Mouse (Mus musculus) spleen, postnatal 36 days (tissue): ENCODE data around the gene Hcn4.
A peak's percentile ranks its signal among the peaks of the same experiment; 100 is the strongest.

ENCODE experiments used
- DNase-seq, 2 experiments: peaks; one replicate each; pipeline ENCODE4 v3.0.0; 2022; ENCODE audit warnings: low spot score in 2 of 2, mixed read lengths in 1 of 2

Gene Hcn4

DNA sequence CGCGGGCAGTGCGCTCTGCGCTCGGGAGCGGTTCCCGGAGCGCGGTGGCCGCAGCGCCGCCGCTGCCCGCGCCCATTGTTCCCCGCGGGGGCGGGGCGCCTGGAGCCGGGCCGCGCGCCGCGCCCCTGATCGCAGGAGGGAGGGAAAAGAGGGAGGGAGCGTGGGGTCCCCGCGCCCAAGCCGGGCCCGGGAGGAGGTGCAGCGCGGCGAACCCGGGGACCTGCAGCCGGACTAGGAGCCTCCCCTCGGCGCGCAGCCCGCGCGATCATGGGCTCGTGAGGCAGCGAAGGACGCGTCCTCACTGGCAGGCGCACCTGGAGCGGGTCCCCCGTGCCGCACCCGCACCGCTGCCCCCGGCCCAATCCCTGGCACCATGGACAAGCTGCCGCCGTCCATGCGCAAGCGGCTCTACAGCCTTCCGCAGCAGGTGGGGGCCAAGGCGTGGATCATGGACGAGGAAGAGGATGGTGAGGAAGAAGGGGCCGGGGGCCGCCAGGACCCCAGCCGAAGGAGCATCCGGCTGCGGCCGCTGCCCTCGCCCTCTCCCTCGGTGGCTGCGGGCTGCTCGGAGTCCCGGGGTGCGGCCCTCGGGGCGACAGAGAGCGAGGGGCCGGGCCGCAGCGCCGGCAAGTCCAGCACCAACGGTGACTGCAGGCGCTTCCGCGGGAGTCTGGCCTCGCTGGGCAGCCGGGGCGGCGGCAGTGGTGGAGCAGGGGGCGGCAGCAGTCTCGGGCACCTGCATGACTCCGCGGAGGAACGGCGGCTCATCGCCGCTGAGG is at the start of gene Hcn4:
Gene Hcn4, plus strand, starts transcription at position 274 of the 779 bp plus-strand sequence.
- DNase-seq, result no peak

GRCm38 (mm10) chr9:58774761-58775160 is 48.5 kb upstream of the Hcn4 start:
- DNase-seq, result no peak

- DNase-seq, result no peak
Measured at GRCm38 (mm10) chr9:58775363-58775762, 47.8 kb upstream of the Hcn4 start.

GRCm38 (mm10) chr9:58789476-58789875 is 33.7 kb upstream of the Hcn4 start:
- no peak for DNase-seq

- DNase-seq, result no peak
Measured at GRCm38 (mm10) chr9:58798155-58798554, 25.1 kb upstream of the Hcn4 start.

DNA sequence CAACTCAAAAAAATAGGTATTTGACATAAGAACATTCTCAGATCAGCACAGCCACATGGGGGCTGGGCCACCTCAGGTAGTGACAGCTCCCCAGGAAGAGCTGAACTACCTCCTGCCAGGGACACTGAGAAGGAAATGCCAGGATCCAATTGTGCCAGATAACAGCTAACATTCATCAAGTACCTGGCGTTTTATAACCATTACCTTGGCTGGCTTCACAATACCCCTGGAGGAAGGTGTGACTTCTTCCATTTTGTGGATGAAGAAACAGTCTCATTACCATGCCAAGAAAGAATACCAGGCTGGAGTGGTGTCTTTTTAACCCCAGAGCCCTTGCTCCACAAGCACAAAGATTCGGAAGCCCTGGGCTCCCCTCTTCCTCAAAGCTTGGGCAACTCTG is 21.8 kb upstream of the Hcn4 start:
- DNase-seq, result no peak

GRCm38 (mm10) chr9:58802294-58802693 is 20.9 kb upstream of the Hcn4 start:
- no peak for DNase-seq

- DNase-seq, result no peak
Measured at GRCm38 (mm10) chr9:58802802-58803201, 20.4 kb upstream of the Hcn4 start.

- DNase-seq, result peak; percentile 36 to 45
Measured at GRCm38 (mm10) chr9:58805601-58806318, 17.5 kb upstream of the Hcn4 start.

DNA sequence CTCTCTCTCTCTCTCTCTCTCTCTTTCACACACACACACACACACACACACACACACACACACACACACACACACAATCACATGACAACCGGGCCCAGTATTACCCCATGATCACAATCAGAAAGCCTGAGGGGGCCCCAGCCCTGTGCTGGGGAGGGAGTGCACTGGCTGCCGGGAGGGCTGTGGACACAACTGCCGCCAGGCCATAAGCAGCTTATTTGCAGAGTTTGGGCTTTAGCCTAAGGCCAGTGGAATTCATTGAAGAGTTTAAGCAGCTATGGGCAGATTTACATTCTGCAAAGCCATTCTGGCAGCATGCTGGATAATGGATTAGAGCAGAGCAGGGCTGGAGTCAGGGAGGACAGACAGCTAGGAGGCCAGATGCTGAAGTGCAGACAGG is 12.0 kb upstream of the Hcn4 start:
- no peak for DNase-seq

DNA sequence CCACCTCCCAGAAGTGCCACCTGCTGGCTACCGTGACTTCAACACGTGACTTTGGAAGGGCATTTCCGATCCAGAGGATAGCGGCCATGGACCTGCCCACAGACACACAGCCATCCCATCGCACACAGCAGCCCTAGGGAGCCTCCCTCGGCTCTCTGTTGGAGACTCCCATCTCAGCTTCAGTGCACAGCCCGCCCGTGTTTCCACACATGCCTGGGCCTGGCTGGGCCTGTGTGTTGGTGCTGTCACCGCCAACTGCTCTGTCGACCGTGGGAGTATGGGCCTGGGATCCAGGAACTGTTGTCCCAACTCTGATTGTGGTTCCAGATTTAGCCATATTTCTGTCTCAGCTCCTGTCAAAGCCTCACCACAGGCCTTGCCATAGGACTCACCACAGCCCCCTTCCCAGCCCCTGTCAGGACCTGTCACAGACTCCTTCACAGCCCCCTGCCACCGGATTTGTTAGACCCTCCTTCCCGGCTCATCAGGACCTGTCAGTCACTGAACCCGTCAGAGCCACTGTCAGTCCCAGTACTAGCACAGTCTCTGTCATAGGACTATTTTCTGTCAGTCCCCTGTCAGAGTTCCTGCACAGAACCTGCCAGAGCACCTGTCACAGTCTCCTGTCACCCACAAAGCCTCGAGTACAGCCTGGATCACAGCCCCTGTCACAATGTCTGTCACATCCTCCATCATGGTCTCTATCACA is 7.5 kb upstream of the Hcn4 start:
- DNase-seq, result no peak

- DNase-seq, result no peak
Measured at GRCm38 (mm10) chr9:58816458-58816857, 6.8 kb upstream of the Hcn4 start.

DNA sequence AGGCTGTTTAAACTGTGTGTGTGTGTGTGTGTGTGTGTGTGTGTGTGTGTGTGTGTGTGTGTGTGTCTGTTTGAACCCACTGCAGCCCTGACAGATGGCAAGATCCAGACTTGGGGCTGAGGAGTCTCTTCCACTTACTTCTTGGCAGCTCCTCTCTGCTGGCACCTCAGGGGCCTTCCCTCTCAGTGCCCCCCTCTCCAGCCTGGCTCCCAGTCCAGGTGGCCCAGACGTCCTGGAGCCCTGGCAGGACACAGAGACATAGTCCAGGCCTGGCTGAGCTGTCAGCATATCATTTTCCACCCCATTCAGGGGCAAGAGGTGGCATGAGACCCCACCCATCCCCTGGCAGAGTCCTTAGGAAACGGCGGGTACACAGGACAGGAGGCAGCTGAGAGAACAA is 5.5 kb upstream of the Hcn4 start:
- DNase-seq, result no peak

DNA sequence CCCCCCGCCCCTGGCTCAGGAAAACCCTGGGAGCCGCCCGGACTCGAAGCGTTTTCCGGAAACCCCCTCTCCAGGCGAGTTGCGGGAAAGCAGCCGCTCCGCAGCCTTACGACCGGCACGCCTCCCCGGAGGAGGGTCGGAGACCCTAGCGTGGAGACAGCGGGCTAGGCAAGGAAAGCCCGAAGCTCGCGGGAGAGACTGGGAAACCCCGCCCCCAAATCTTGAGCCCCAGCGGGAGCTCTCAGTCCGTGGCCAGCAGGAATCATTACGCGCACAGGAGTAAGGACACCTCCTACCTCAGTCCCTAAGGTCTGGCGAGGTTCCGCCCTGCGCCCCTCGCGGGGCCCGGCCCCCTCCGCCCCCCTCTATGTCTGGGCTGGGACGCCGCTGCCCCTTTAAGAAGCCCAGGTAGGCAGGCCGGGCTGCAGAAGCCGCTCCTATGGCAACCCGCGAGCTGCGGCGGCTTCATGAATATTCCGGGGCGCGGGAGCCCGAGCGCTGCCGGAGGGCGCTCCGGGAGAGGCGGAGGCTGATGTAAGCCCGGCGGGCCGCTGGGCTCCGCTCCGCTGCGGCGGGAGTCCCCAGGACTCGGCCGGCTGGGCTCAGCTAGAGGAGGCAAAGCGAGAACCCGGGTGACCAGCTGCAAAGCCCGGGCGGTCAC is 651 bp upstream of the Hcn4 start:
- DNase-seq, result no peak

- no peak for DNase-seq
Measured at GRCm38 (mm10) chr9:58823918-58824215, 655 bp downstream of the Hcn4 start.

- DNase-seq, result no peak
Measured at GRCm38 (mm10) chr9:58829627-58830026, 6.4 kb downstream of the Hcn4 start.

- no peak for DNase-seq
Measured at GRCm38 (mm10) chr9:58832939-58833338, 9.7 kb downstream of the Hcn4 start.

DNA sequence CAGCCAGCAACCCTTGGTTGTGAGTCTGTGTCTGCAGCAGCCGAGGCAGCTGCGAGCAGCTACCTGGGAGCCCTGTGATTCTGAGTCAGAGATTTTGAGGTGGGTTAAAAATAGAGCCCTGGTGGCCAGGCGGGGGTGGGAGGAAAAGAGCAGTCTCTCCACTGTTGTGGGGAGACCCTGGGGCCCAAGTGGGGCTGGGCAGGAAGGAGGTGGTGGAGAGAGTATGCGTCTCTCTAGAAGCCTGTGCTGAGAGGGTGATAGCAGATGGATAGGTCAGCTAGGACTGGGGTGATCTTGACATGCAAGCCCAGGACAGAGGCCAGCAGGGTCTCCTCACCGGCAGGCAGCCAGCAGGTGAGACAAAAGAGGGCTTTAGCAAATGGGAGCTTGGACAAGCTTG is 14.0 kb downstream of the Hcn4 start:
- no peak for DNase-seq

GRCm38 (mm10) chr9:58838504-58838903 is 15.3 kb downstream of the Hcn4 start:
- DNase-seq, result no peak

GRCm38 (mm10) chr9:58841655-58842054 is 18.4 kb downstream of the Hcn4 start:
- no peak for DNase-seq

DNA sequence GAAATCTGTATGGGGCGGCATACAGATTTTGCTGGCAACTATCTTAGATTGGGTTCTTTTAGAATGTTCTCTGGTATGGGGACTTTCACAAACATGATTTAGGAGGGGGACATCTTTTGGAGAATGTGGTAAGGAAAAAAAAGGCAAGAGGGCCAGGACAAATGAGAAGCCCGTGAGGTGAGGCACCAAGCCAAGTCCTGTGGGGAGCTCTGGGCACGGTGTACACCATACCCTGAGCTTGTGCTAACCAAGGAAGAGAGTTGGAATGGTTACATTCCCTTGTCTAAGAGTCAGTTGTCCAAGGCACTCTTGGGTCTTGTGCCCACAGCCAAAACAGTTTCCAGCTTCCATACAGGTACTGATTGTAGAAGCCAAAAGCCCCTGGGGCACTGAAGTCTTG is 21.4 kb downstream of the Hcn4 start:
- DNase-seq, result no peak

DNA sequence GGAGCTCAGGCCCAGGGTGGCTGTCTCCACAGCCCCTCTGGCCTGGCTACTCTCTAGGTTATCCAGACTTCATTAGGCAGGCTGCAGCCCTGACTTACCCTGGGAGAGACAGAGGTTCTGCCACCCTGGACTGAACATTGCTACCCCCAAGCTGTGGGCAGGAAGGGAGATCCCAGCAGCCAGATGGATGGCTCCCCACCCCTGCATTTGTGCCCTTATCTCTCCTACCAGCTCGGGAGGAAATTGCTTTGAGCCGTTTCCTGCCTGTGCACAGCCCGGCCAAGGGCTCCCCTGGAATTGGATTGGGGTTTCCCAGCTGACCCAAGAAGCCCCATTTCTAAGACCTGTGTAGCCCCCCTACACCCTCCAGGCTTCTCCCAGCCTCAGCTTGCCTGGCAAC is 23.8 kb downstream of the Hcn4 start:
- no peak for DNase-seq
